Mouse (Mus musculus): Measurements from ENCODE around the gene Tbc1d8b.
A peak's percentile ranks its signal among the peaks of the same experiment; 100 is the strongest.
"Not testable (repeated sequence)": the region's sequence is repeated elsewhere in the genome, so short reads cannot be mapped to it uniquely, and the experiment has no call there.

Tbc1d8b gene

GRCm38 (mm10) chrX:139684775-139685695 lies at the start of gene Tbc1d8b:
Gene Tbc1d8b (plus strand): TSS chrX:139684996.
- peak; percentile 42 to 47 for DNase-seq (ENCODE audit: low spot score in 2 of 2)

GRCm38 (mm10) chrX:139639744-139640143 lies 45.1 kb upstream of the Tbc1d8b start:
- no peak for DNase-seq (ENCODE audit: low spot score in 2 of 2)

GRCm38 (mm10) chrX:139640418-139640817 lies 44.4 kb upstream of the Tbc1d8b start:
- no peak for DNase-seq (ENCODE audit: low spot score in 2 of 2)

- no peak for DNase-seq (ENCODE audit: low spot score in 2 of 2)
These were observed 32.6 kb upstream of the Tbc1d8b start for GRCm38 (mm10) chrX:139652226-139652625.

- no peak for DNase-seq (ENCODE audit: low spot score in 2 of 2)
These were observed 31.5 kb upstream of the Tbc1d8b start for GRCm38 (mm10) chrX:139653292-139653691.

- no peak for DNase-seq (ENCODE audit: low spot score in 2 of 2)
These were observed 30.3 kb upstream of the Tbc1d8b start for GRCm38 (mm10) chrX:139654350-139655063.

GRCm38 (mm10) chrX:139662111-139662510 lies 22.7 kb upstream of the Tbc1d8b start:
- DNase-seq (ENCODE audit: low spot score in 2 of 2), result no peak

- no peak for DNase-seq (ENCODE audit: low spot score in 2 of 2)
These were observed 19.0 kb upstream of the Tbc1d8b start for GRCm38 (mm10) chrX:139665829-139666228.

GRCm38 (mm10) chrX:139684410-139684774 lies 404 bp upstream of the Tbc1d8b start:
- no peak for DNase-seq (ENCODE audit: low spot score in 2 of 2)

- no peak for DNase-seq (ENCODE audit: low spot score in 2 of 2)
These were observed 29.6 kb downstream of the Tbc1d8b start, which contains the start of gene Gm15013 for GRCm38 (mm10) chrX:139714381-139714780. Gene Gm15013 (minus strand): TSS chrX:139714481.

- DNase-seq (ENCODE audit: low spot score in 2 of 2), result no peak
These were observed 37.6 kb downstream of the Tbc1d8b start for GRCm38 (mm10) chrX:139722350-139722749.

GRCm38 (mm10) chrX:139730541-139730940 lies 45.7 kb downstream of the Tbc1d8b start:
- no peak for DNase-seq (ENCODE audit: low spot score in 2 of 2)

GRCm38 (mm10) chrX:139737066-139737465 lies 52.3 kb downstream of the Tbc1d8b start:
- DNase-seq (ENCODE audit: low spot score in 2 of 2), result no peak

GRCm38 (mm10) chrX:139751855-139752254 lies 67.1 kb downstream of the Tbc1d8b start:
- no peak for DNase-seq (ENCODE audit: low spot score in 2 of 2)

GRCm38 (mm10) chrX:139758634-139759033 lies 73.8 kb downstream of the Tbc1d8b start:
- not testable (repeated sequence) for DNase-seq (ENCODE audit: low spot score in 2 of 2)

GRCm38 (mm10) chrX:139762546-139762945 lies 77.8 kb downstream of the Tbc1d8b start:
- peak in 1 of 2 experiments; percentile 23 for DNase-seq (ENCODE audit: low spot score in 2 of 2)

GRCm38 (mm10) chrX:139769975-139770637 lies 85.3 kb downstream of the Tbc1d8b start:
- DNase-seq (ENCODE audit: low spot score in 2 of 2), result no peak

GRCm38 (mm10) chrX:139774309-139775083 lies 89.7 kb downstream of the Tbc1d8b start:
- peak in 1 of 2 experiments; percentile 12 for DNase-seq (ENCODE audit: low spot score in 2 of 2)

- DNase-seq (ENCODE audit: low spot score in 2 of 2), result no peak
These were observed 90.4 kb downstream of the Tbc1d8b start for GRCm38 (mm10) chrX:139775084-139775612.

GRCm38 (mm10) chrX:139777357-139777756 lies 92.6 kb downstream of the Tbc1d8b start:
- DNase-seq (ENCODE audit: low spot score in 2 of 2), result no peak

GRCm38 (mm10) chrX:139778886-139779285 lies 94.1 kb downstream of the Tbc1d8b start:
- no peak for DNase-seq (ENCODE audit: low spot score in 2 of 2)

Measured in frontal cortex, postnatal 14 days (tissue).